Mouse (Mus musculus): ENCODE measurements around the gene Atp6v1g2.

DNA sequence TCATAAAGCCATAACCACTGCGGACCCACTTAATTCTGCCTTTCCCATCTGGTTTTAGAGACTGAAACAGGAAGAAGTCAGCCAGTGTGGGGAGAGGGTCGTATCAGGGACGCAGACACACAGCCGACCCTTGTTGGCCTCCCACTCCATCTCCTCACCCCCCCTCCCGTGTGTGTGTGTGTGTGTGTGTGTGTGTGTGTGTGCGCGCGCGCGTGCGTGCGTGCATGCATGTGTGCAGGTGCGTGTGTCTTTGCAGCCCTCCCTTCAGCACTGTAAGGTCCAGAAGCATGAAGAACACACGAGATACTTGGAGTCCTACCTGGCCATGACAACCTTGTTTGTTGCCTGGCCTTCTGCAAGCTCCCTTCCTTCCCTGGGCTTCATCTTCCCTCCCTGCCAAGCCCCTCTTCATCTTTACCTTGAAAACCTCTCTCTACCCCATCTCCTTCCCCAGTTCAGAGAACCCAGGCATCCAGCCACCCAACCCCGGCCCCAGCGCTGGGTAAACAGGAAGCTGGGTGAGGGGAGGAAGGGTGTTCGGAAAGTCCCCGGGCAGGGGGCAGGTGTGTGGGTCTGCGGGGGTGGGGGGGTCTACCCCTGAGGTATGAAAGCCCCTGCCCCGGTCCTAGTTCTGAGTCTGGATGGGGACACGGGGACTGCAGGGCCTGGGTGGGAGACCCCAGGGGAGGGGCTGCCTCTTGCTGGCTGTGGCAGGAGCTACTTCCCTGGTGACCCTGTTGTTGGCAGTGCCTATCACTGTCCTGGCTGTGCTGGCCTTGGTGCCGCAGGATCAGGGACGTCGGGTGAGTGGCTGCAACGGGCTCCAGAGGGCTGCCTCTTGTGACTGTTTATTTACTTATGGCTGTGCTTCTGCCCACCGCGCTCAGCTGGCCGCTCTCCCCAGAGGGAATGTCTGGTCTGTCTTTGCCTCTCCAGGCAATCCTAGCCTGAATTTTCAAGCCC, 39.3 kb upstream of the Atp6v1g2 start, which contains the start of gene Ltb:
- TF ChIP-seq EP300 (IDR thresholded peaks at IDR 0.05; ENCODE audit: insufficient read depth, low read depth, low read length) (no peak), CTCF (IDR thresholded peaks at IDR 0.05; ENCODE audit: low read depth, low read length) (no peak)

Data from ES-Bruce4 (cell line).